Mouse (Mus musculus) stomach, postnatal 0 days (tissue): Measurements from ENCODE around the gene Adgrg2.

Experiments
- CTCF ChIP-seq: IDR thresholded peaks from 2 replicates; pipeline ENCODE4 v1.5.1; 2016; ENCODE audit warnings: antibody characterized with exemption, low read depth, mild to moderate bottlenecking, moderate library complexity
- EP300 ChIP-seq: optimal IDR thresholded peaks from 2 replicates; pipeline ENCODE3; 2016; ENCODE audit warnings: antibody characterized with exemption

GRCm38 (mm10) chrX:160516027-160516426 is 125.5 kb downstream of the Adgrg2 start:
- TF ChIP-seq CTCF (no peak), EP300 (no peak)
